Mouse (Mus musculus): ENCODE results near the gene Cldn13.

- TF ChIP-seq CTCF (IDR thresholded peaks at IDR 0.05; ENCODE audit: control insufficient read depth, insufficient read depth, insufficient replicate concordance, low read depth, low read length) (peak; percentile 74; the same call in 1 of the 2 replicates), POLR2A (IDR thresholded peaks at IDR 0.05; ENCODE audit: control insufficient read depth, low read depth, low read length) (no peak)
Measured at GRCm38 (mm10) chr5:134892717-134893116, 22.6 kb downstream of the Cldn13 start.
